ENCODE assay signal across 28 mouse cellular contexts in the genomic region with DNA sequence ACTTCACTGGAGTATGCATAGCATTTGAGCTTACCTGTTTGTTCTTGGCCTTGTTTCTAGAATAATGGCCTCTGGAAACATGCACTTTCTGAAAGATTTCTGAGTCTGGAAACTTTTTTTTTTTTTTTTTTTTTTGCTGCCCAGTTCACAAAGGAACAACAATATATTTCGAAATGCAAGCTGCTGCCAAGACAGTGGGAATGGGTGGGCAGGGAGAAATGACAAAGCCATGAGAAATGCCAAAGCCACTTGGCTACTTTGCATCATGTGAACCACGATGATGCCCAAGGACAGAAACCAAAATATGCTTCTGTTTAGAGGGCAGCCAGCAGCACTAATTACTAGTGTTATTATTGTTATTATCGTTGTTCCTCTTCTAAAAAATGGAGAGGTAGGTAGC.
A peak's percentile ranks its signal among the peaks of the same experiment; 100 is the strongest.
DNase-seq lines count a peak whose midpoint lies in the region; TF ChIP-seq lines count a peak whose summit lies in the region.
"Had no signal": no experiment of that assay in that cellular context is flagged by ENCODE, and none has a peak within 500 bp of the region (broad histone marks: within the 10 kb centered on the region; RNA-seq: fewer than 3 reads in every experiment).

No protein-coding gene starts in this region.

- DNase-seq in adrenal gland, adult 2 months: peak; percentile 16
- DNase-seq in adrenal gland, postnatal 10 days: no peak
- peak; percentile 51 for DNase-seq in NIH3T3 (ENCODE audit: low read depth)
- peak; percentile 33 for DNase-seq in fat pad, adult 2 months (ENCODE audit: extremely low read depth, low read depth, low spot score)
- DNase-seq in midbrain, embryonic 10.5 days (ENCODE audit: low spot score): no peak
- no peak for DNase-seq in left cerebral cortex, adult 2 months (ENCODE audit: extremely low spot score in 1 of 2, low spot score in 2 of 2)
- DNase-seq in layer of hippocampus, adult 9-10 months (ENCODE audit: low spot score): no peak
- no peak for DNase-seq in heart, adult 2 months
- DNase-seq: adrenal gland, adult 8-10 months; adrenal gland, postnatal 36 days; B cell, adult 2 months; cerebellum, adult 18-20 months; cerebellum, adult 9-10 months; cerebellum, postnatal 14 days; gastrocnemius, postnatal 10 days; gastrocnemius, postnatal 36 days; heart, adult 11 months; heart, postnatal 10 days; heart, postnatal 36 days; kidney, adult 11 months had no signal

- H3K4me3 ChIP-seq in midbrain, embryonic 10.5 days: no peak overlapping the region
- no peak overlapping the region for H3K4me3 ChIP-seq in left cerebral cortex, adult 2 months
- no peak overlapping the region for H3K4me3 ChIP-seq in heart, adult 2 months
- H3K4me3 ChIP-seq: forebrain, embryonic 12.5 days; forebrain, embryonic 15.5 days; heart, embryonic 12.5 days; heart, embryonic 15.5 days; hindbrain, embryonic 10.5 days; hindbrain, embryonic 13.5 days; intestine, embryonic 15.5 days had no signal

- no peaks in the 10 kb centered on the region for H3K4me1 ChIP-seq in midbrain, embryonic 10.5 days
- H3K4me1 ChIP-seq in heart, adult 2 months (ENCODE audit: control insufficient read depth, insufficient read depth, low read length): no peaks in the 10 kb centered on the region
- H3K4me1 ChIP-seq: forebrain, embryonic 12.5 days; forebrain, embryonic 15.5 days; heart, embryonic 12.5 days; heart, embryonic 15.5 days; hindbrain, embryonic 10.5 days; hindbrain, embryonic 13.5 days; intestine, embryonic 15.5 days had no signal

- H3K36me3 ChIP-seq in midbrain, embryonic 10.5 days: no peaks in the 10 kb centered on the region
- H3K36me3 ChIP-seq in heart, adult 2 months (ENCODE audit: control insufficient read depth, insufficient read depth, low read length): no peaks in the 10 kb centered on the region
- H3K36me3 ChIP-seq: forebrain, embryonic 12.5 days; forebrain, embryonic 15.5 days; G1E; heart, embryonic 12.5 days; heart, embryonic 15.5 days; hindbrain, embryonic 10.5 days; hindbrain, embryonic 13.5 days; intestine, embryonic 15.5 days had no signal

- no peaks in the 10 kb centered on the region for H3K9me3 ChIP-seq in midbrain, embryonic 10.5 days (replicated peaks)
- H3K9me3 ChIP-seq: forebrain, embryonic 12.5 days; forebrain, embryonic 15.5 days; G1E; heart, embryonic 12.5 days; heart, embryonic 15.5 days; hindbrain, embryonic 10.5 days; hindbrain, embryonic 13.5 days; intestine, embryonic 15.5 days had no signal

- no peaks in the 10 kb centered on the region for H3K27me3 ChIP-seq in midbrain, embryonic 10.5 days (ENCODE audit: low read depth, poor library complexity, severe bottlenecking)
- H3K27me3 ChIP-seq in heart, adult 2 months (ENCODE audit: control insufficient read depth, insufficient read depth, low read length): no peaks in the 10 kb centered on the region
- H3K27me3 ChIP-seq: forebrain, embryonic 12.5 days; forebrain, embryonic 15.5 days; heart, embryonic 12.5 days; heart, embryonic 15.5 days; hindbrain, embryonic 13.5 days; intestine, embryonic 15.5 days had no signal

- no peak overlapping the region for H3K9ac ChIP-seq in heart, adult 2 months (ENCODE audit: low read depth, low read length)
- H3K9ac ChIP-seq: forebrain, embryonic 12.5 days; forebrain, embryonic 15.5 days; heart, embryonic 12.5 days; heart, embryonic 15.5 days; hindbrain, embryonic 13.5 days; intestine, embryonic 15.5 days had no signal

- TF ChIP-seq EP300 in heart, adult 2 months (IDR thresholded peaks at IDR 0.05; ENCODE audit: insufficient read depth, low read depth, low read length): no peak

- 91% methylated on average over 3 of the region's 3 CpGs for WGBS in midbrain, embryonic 10.5 days
- 74% methylated on average over 3 of the region's 3 CpGs for WGBS in heart, adult 2 months

- TF ChIP-seq POLR2A in heart, adult 2 months (IDR thresholded peaks at IDR 0.05; ENCODE audit: insufficient read depth, low read depth, low read length): no peak

- H3K27ac ChIP-seq in midbrain, embryonic 10.5 days (replicated peaks): no peak overlapping the region
- no peak overlapping the region for H3K27ac ChIP-seq in left cerebral cortex, adult 2 months
- H3K27ac ChIP-seq in heart, adult 2 months: no peak overlapping the region
- H3K27ac ChIP-seq: forebrain, embryonic 12.5 days; forebrain, embryonic 15.5 days; heart, embryonic 15.5 days; hindbrain, embryonic 10.5 days; hindbrain, embryonic 13.5 days; intestine, embryonic 15.5 days had no signal

- TF ChIP-seq CTCF in left cerebral cortex, adult 2 months (IDR thresholded peaks at IDR 0.05): no peak
- TF ChIP-seq CTCF in heart, adult 2 months (IDR thresholded peaks at IDR 0.05): no peak

- no peaks in the 10 kb centered on the region for H3K79me2 ChIP-seq in heart, adult 2 months (replicated peaks; ENCODE audit: control insufficient read depth, insufficient read depth, low read length)

- intact Hi-C loops in left cerebral cortex, adult 2 months (cut with DNase I): no loop called here
- intact Hi-C loops in heart, adult 2 months (cut with DNase I): no loop called here

Comparison
In these comparisons a context has a peak if more than half of its experiments do, and no peak if none do; other contexts are left out.
1. DNase-seq: peak in adrenal gland, adult 2 months (single experiment), NIH3T3 (single experiment) and fat pad, adult 2 months (single experiment); none in adrenal gland, postnatal 10 days (single experiment), midbrain, embryonic 10.5 days (single experiment), left cerebral cortex, adult 2 months (0 of 2), layer of hippocampus, adult 9-10 months (single experiment) and heart, adult 2 months (0 of 2).